Mouse (Mus musculus) pancreas, adult 10 weeks (tissue): ENCODE results near the gene Slc43a1. TPM values are rescaled to one million over a fixed set of nuclear protein-coding genes. Genes with fewer than 3 reads are reported as not detected.

Experiments
- polyA plus RNA-seq: library from polyadenylated mRNA; stranded (reverse); fragments of 350-450 nt; fragmentation: Illumina TruSeq; extraction: RNeasy Lipid Tissue Mini Kit (QIAGEN cat#74804); gene quantifications from one replicate; pipeline ENCODE4 v1.2.3, GENCODE M21; 2015; ENCODE audit warnings: low read depth, low replicate concordance; ENCODE audit not compliant: insufficient read depth

Gene Slc43a1
- 2.1 TPM for polyA plus RNA-seq

GRCm38 (mm10) chr2:84838593-84838949 is at the start of gene Slc43a1:
Slc43a1 (plus strand) TSS chr2:84838850.

GRCm38 (mm10) chr2:84798493-84798921 is 40.1 kb upstream of the Slc43a1 start, which contains the start of gene Ube2l6:
Ube2l6 (plus strand) TSS chr2:84798828.

GRCm38 (mm10) chr2:84822552-84822951 is 16.1 kb upstream of the Slc43a1 start, which contains the start of gene Smtnl1:
Smtnl1 (minus strand) TSS chr2:84822652.

GRCm38 (mm10) chr2:84826488-84827282 is 12.0 kb upstream of the Slc43a1 start, which contains the start of gene Timm10:
Timm10 (plus strand) TSS chr2:84826997.

GRCm38 (mm10) chr2:84886234-84886731 is 47.6 kb downstream of the Slc43a1 start, which contains the start of gene Rtn4rl2:
Rtn4rl2 (minus strand) TSS chr2:84886710.

Other genes starting within 250 kb of the Slc43a1 start
- 18.0 TPM for gene Ctnnd1, start 188.1 kb upstream of the Slc43a1 start, polyA plus RNA-seq
- not detected for gene Btbd18, start 179.8 kb upstream of the Slc43a1 start, polyA plus RNA-seq
- 5.8 TPM for gene Selenoh, start 168.1 kb upstream of the Slc43a1 start, polyA plus RNA-seq
- gene Gm28635, start 160.8 kb upstream of the Slc43a1 start, polyA plus RNA-seq, result not detected
- 5.5 TPM for gene Med19, start 160.4 kb upstream of the Slc43a1 start, polyA plus RNA-seq
- 10.3 TPM for gene Tmx2, start 159.7 kb upstream of the Slc43a1 start, polyA plus RNA-seq
- 6.6 TPM for gene Zdhhc5, start 123.7 kb upstream of the Slc43a1 start, polyA plus RNA-seq
- gene Clp1, start 111.5 kb upstream of the Slc43a1 start, polyA plus RNA-seq, result 3.8 TPM
- 2.0 TPM for gene Ypel4, start 104.8 kb upstream of the Slc43a1 start, polyA plus RNA-seq
- not detected for gene Gm19426, start 95.2 kb upstream of the Slc43a1 start, polyA plus RNA-seq
- 120 TPM for gene Serping1, start 63.4 kb upstream of the Slc43a1 start, polyA plus RNA-seq
- 13.6 TPM for gene Ube2l6, start 40.0 kb upstream of the Slc43a1 start, polyA plus RNA-seq
- not detected for gene Smtnl1, start 16.2 kb upstream of the Slc43a1 start, polyA plus RNA-seq
- gene Timm10, start 11.9 kb upstream of the Slc43a1 start, polyA plus RNA-seq, result 9.3 TPM
- 1.6 TPM for gene Rtn4rl2, start 47.9 kb downstream of the Slc43a1 start, polyA plus RNA-seq
- 43.6 TPM for gene Slc43a3, start 97.7 kb downstream of the Slc43a1 start, polyA plus RNA-seq
- not detected for gene Prg2, start 141.6 kb downstream of the Slc43a1 start, polyA plus RNA-seq
- gene Prg3, start 149.4 kb downstream of the Slc43a1 start, polyA plus RNA-seq, result not detected
- 24.0 TPM for gene Ssrp1, start 198.4 kb downstream of the Slc43a1 start, polyA plus RNA-seq
- gene P2rx3, start 198.6 kb downstream of the Slc43a1 start, polyA plus RNA-seq, result 2.8 TPM
- gene Tnks1bp1, start 209.2 kb downstream of the Slc43a1 start, polyA plus RNA-seq, result 22.3 TPM